Mouse (Mus musculus): ENCODE data around the gene Terf2ip. TPM values are rescaled to one million over a fixed set of nuclear protein-coding genes. Genes with fewer than 3 reads are reported as not detected.

Gene Terf2ip
- polyA plus RNA-seq, 1 experiment from 2014 or later = 24.7 TPM

DNA sequence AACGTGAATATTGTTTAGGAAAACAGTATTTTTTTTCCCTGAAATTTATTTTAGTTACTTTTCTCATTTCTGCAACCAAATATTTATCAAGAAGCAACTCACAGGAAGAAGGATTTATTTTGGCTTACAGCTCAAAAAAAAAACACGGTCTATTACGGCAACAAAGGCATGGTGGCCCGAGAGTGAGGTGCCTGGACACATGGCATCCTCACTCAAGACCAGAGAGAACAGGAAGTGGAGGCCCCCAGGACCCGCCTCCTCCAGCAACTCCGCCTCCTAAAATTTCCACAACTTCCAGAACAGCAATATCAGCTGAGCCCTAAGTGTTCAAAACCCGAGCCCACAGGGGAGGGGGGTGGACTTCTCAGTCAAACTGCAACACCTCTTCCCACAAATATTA lies 18.3 kb downstream of the Terf2ip start:
- Histone ChIP-seq H3K36me3 (ENCODE audit: control insufficient read depth, insufficient read depth, low read length) (no peaks in the 10 kb centered on the region), H3K27ac (ENCODE audit: low read length) (no peak overlapping the region), H3K9me3 (ENCODE audit: control insufficient read depth, low read depth, low read length) (no peaks in the 10 kb centered on the region), H3K4me1 (ENCODE audit: control insufficient read depth, insufficient read depth, low read length) (no peaks in the 10 kb centered on the region), H3K27me3 (ENCODE audit: control insufficient read depth, insufficient read depth, low read length) (no peaks in the 10 kb centered on the region), H3K9ac (replicated peaks; ENCODE audit: low read depth, low read length) (no peak overlapping the region), H3K4me3 (ENCODE audit: low read depth, low read length) (no peak overlapping the region), H3K4me2 (replicated peaks; ENCODE audit: low read depth, low read length) (no peak overlapping the region)
- WGBS = 81% methylated on average over 7 of the region's 7 CpGs
- ATAC-seq (ENCODE audit: insufficient number of reproducible peaks, insufficient read depth, low FRiP score, low read depth) = no peak

- Histone ChIP-seq H3K4me2 (replicated peaks; ENCODE audit: low read depth, low read length) (no peak overlapping the region), H3K9ac (replicated peaks; ENCODE audit: low read depth, low read length) (no peak overlapping the region), H3K4me3 (ENCODE audit: low read depth, low read length) (no peak overlapping the region), H3K36me3 (ENCODE audit: control insufficient read depth, insufficient read depth, low read length) (no peaks in the 10 kb centered on the region), H3K9me3 (ENCODE audit: control insufficient read depth, low read depth, low read length) (no peaks in the 10 kb centered on the region), H3K4me1 (ENCODE audit: control insufficient read depth, insufficient read depth, low read length) (no peaks in the 10 kb centered on the region), H3K27ac (ENCODE audit: low read length) (no peak overlapping the region), H3K27me3 (ENCODE audit: control insufficient read depth, insufficient read depth, low read length) (no peaks in the 10 kb centered on the region)
- no peak for ATAC-seq (ENCODE audit: insufficient number of reproducible peaks, insufficient read depth, low FRiP score, low read depth)
- 52% methylated on average over 6 of the region's 6 CpGs for WGBS
Observed at GRCm38 (mm10) chr8:112030663-112031062, 19.5 kb downstream of the Terf2ip start.

GRCm38 (mm10) chr8:112033071-112033470 lies 21.9 kb downstream of the Terf2ip start:
- H3K9ac ChIP-seq (replicated peaks; ENCODE audit: low read depth, low read length) = no peak overlapping the region
- no peak for ATAC-seq (ENCODE audit: insufficient number of reproducible peaks, insufficient read depth, low FRiP score, low read depth)
- no peaks in the 10 kb centered on the region for H3K9me3 ChIP-seq (ENCODE audit: control insufficient read depth, low read depth, low read length)
- H3K27me3 ChIP-seq (ENCODE audit: control insufficient read depth, insufficient read depth, low read length) = no peaks in the 10 kb centered on the region
- no peaks in the 10 kb centered on the region for H3K4me1 ChIP-seq (ENCODE audit: control insufficient read depth, insufficient read depth, low read length)
- no peaks in the 10 kb centered on the region for H3K36me3 ChIP-seq (ENCODE audit: control insufficient read depth, insufficient read depth, low read length)
- H3K4me3 ChIP-seq (ENCODE audit: low read depth, low read length) = no peak overlapping the region
- WGBS = 53% methylated on average over 7 of the region's 7 CpGs
- no peak overlapping the region for H3K4me2 ChIP-seq (replicated peaks; ENCODE audit: low read depth, low read length)
- H3K27ac ChIP-seq (ENCODE audit: low read length) = no peak overlapping the region

- Histone ChIP-seq H3K27me3 (ENCODE audit: control insufficient read depth, insufficient read depth, low read length) (no peaks in the 10 kb centered on the region), H3K4me1 (ENCODE audit: control insufficient read depth, insufficient read depth, low read length) (no peaks in the 10 kb centered on the region), H3K27ac (ENCODE audit: low read length) (no peak overlapping the region), H3K4me3 (ENCODE audit: low read depth, low read length) (no peak overlapping the region), H3K9me3 (ENCODE audit: control insufficient read depth, low read depth, low read length) (no peaks in the 10 kb centered on the region), H3K36me3 (ENCODE audit: control insufficient read depth, insufficient read depth, low read length) (no peaks in the 10 kb centered on the region), H3K4me2 (replicated peaks; ENCODE audit: low read depth, low read length) (no peak overlapping the region), H3K9ac (replicated peaks; ENCODE audit: low read depth, low read length) (no peak overlapping the region)
- WGBS = 17% methylated on average over 8 of the region's 8 CpGs
- no peak; the same call in 1 of the 2 replicates for ATAC-seq (ENCODE audit: insufficient number of reproducible peaks, insufficient read depth, low FRiP score, low read depth)
Observed at GRCm38 (mm10) chr8:112034603-112035002, 23.4 kb downstream of the Terf2ip start.

DNA sequence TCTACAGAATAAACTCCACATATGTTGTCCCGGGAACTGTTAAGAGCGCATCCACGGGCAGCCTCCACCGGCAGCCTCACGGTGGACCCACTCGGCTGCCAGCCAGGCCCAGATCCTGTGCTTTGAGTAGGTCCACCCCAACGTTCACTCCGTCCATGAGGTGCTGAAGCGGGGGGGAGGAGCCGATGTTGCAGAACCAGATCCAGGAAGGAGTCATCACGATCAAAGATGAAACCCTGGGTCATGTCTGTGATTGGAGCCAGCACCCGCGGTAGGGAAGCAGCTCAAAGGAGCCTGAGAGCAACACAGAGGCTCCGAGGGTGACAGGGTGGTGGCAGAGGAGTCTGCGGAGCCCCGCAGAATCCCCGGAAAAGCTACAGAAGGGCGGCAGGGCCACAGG lies 26.3 kb downstream of the Terf2ip start:
- Histone ChIP-seq H3K4me2 (replicated peaks; ENCODE audit: low read depth, low read length) (no peak overlapping the region), H3K27ac (ENCODE audit: low read length) (no peak overlapping the region), H3K9ac (replicated peaks; ENCODE audit: low read depth, low read length) (no peak overlapping the region), H3K4me3 (ENCODE audit: low read depth, low read length) (no peak overlapping the region), H3K4me1 (ENCODE audit: control insufficient read depth, insufficient read depth, low read length) (no peaks in the 10 kb centered on the region), H3K9me3 (ENCODE audit: control insufficient read depth, low read depth, low read length) (no peaks in the 10 kb centered on the region), H3K27me3 (ENCODE audit: control insufficient read depth, insufficient read depth, low read length) (no peaks in the 10 kb centered on the region), H3K36me3 (ENCODE audit: control insufficient read depth, insufficient read depth, low read length) (no peaks in the 10 kb centered on the region)
- no peak for ATAC-seq (ENCODE audit: insufficient number of reproducible peaks, insufficient read depth, low FRiP score, low read depth)
- WGBS = 80% methylated on average over 18 of the region's 18 CpGs

DNA sequence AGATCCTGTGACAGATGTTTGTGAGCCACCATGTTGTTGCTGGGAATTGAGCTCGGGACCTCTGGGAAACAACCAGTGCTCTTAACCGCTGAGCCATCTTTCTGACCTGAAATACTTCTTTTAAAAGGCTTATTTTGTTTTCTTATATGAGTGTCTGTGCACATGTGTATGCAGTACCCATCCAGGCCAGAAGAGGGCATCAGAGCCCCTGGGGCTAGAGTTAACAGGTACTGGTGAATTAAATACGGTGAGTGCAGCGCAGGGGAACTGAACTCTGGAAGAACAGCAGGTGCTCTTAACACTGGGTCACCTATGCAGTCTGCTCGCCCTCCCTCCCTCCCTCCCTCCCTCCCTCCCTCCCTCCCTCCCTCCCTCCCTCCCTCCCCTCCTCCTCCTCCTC lies 34.0 kb downstream of the Terf2ip start:
- no peak for ATAC-seq (ENCODE audit: insufficient number of reproducible peaks, insufficient read depth, low FRiP score, low read depth)
- WGBS = 72% methylated on average over 5 of the region's 5 CpGs

GRCm38 (mm10) chr8:112045896-112046295 lies 34.7 kb downstream of the Terf2ip start:
- no peaks in the 10 kb centered on the region for H3K36me3 ChIP-seq (ENCODE audit: control insufficient read depth, insufficient read depth, low read length)
- H3K9ac ChIP-seq (replicated peaks; ENCODE audit: low read depth, low read length) = no peak overlapping the region
- H3K4me3 ChIP-seq (ENCODE audit: low read depth, low read length) = no peak overlapping the region
- no peak overlapping the region for H3K27ac ChIP-seq (ENCODE audit: low read length)
- 3% methylated on average over 7 of the region's 7 CpGs for WGBS
- no peaks in the 10 kb centered on the region for H3K9me3 ChIP-seq (ENCODE audit: control insufficient read depth, low read depth, low read length)
- ATAC-seq (ENCODE audit: insufficient number of reproducible peaks, insufficient read depth, low FRiP score, low read depth) = no peak
- H3K4me2 ChIP-seq (replicated peaks; ENCODE audit: low read depth, low read length) = no peak overlapping the region
- H3K27me3 ChIP-seq (ENCODE audit: control insufficient read depth, insufficient read depth, low read length) = no peaks in the 10 kb centered on the region
- no peaks in the 10 kb centered on the region for H3K4me1 ChIP-seq (ENCODE audit: control insufficient read depth, insufficient read depth, low read length)

More for the DNA sequence above, 34.0 kb downstream of the Terf2ip start:
- Histone ChIP-seq H3K4me1 (ENCODE audit: control insufficient read depth, insufficient read depth, low read length) (no peaks in the 10 kb centered on the region), H3K27ac (ENCODE audit: low read length) (no peak overlapping the region), H3K36me3 (ENCODE audit: control insufficient read depth, insufficient read depth, low read length) (no peaks in the 10 kb centered on the region), H3K9ac (replicated peaks; ENCODE audit: low read depth, low read length) (no peak overlapping the region), H3K4me3 (ENCODE audit: low read depth, low read length) (no peak overlapping the region), H3K27me3 (ENCODE audit: control insufficient read depth, insufficient read depth, low read length) (no peaks in the 10 kb centered on the region), H3K4me2 (replicated peaks; ENCODE audit: low read depth, low read length) (no peak overlapping the region), H3K9me3 (ENCODE audit: control insufficient read depth, low read depth, low read length) (no peaks in the 10 kb centered on the region)

GRCm38 (mm10) chr8:112048293-112048692 lies 37.1 kb downstream of the Terf2ip start:
- H3K36me3 ChIP-seq (ENCODE audit: control insufficient read depth, insufficient read depth, low read length) = no peaks in the 10 kb centered on the region
- no peak for ATAC-seq (ENCODE audit: insufficient number of reproducible peaks, insufficient read depth, low FRiP score, low read depth)

GRCm38 (mm10) chr8:112049984-112050383 lies 38.8 kb downstream of the Terf2ip start:
- no peak overlapping the region for H3K4me3 ChIP-seq (ENCODE audit: low read depth, low read length)
- no peak for ATAC-seq (ENCODE audit: insufficient number of reproducible peaks, insufficient read depth, low FRiP score, low read depth)
- H3K4me2 ChIP-seq (replicated peaks; ENCODE audit: low read depth, low read length) = no peak overlapping the region
- no peaks in the 10 kb centered on the region for H3K9me3 ChIP-seq (ENCODE audit: control insufficient read depth, low read depth, low read length)
- no peak overlapping the region for H3K9ac ChIP-seq (replicated peaks; ENCODE audit: low read depth, low read length)
- H3K27ac ChIP-seq (ENCODE audit: low read length) = no peak overlapping the region
- no peaks in the 10 kb centered on the region for H3K36me3 ChIP-seq (ENCODE audit: control insufficient read depth, insufficient read depth, low read length)
- no peaks in the 10 kb centered on the region for H3K27me3 ChIP-seq (ENCODE audit: control insufficient read depth, insufficient read depth, low read length)
- 76% methylated on average over 6 of the region's 6 CpGs for WGBS
- H3K4me1 ChIP-seq (ENCODE audit: control insufficient read depth, insufficient read depth, low read length) = no peaks in the 10 kb centered on the region

More at GRCm38 (mm10) chr8:112048293-112048692, 37.1 kb downstream of the Terf2ip start:
- Histone ChIP-seq H3K27ac (ENCODE audit: low read length) (no peak overlapping the region), H3K27me3 (ENCODE audit: control insufficient read depth, insufficient read depth, low read length) (no peaks in the 10 kb centered on the region), H3K9me3 (ENCODE audit: control insufficient read depth, low read depth, low read length) (no peaks in the 10 kb centered on the region), H3K4me1 (ENCODE audit: control insufficient read depth, insufficient read depth, low read length) (no peaks in the 10 kb centered on the region), H3K4me2 (replicated peaks; ENCODE audit: low read depth, low read length) (no peak overlapping the region), H3K9ac (replicated peaks; ENCODE audit: low read depth, low read length) (no peak overlapping the region), H3K4me3 (ENCODE audit: low read depth, low read length) (no peak overlapping the region)
- 69% methylated on average over 6 of the region's 6 CpGs for WGBS

Measured in stomach, embryonic 14.5 days (tissue).